Mouse (Mus musculus) liver, embryonic 14.5 days (tissue): ENCODE data around the gene Tcf25. TPM values are rescaled to one million over a fixed set of nuclear protein-coding genes. Genes with fewer than 3 reads are reported as not detected.
A peak's percentile ranks its signal among the peaks of the same experiment; 100 is the strongest.

Experiments
- ATAC-seq: fragments of 200-750 bp; cut with Nextera tagmentation; 2 replicates; pipeline ENCODE4 v1.8.0; 2017; ENCODE audit warnings: moderate number of reproducible peaks, mild to moderate bottlenecking, moderate library complexity; ENCODE audit not compliant: insufficient read depth
- DNase-seq, 3 experiments: peaks; one replicate each; pipeline ENCODE4 v3.0.0-alpha.2; 2012 to 2013; ENCODE audit warnings: low read depth in 3 of 3, low spot score in 3 of 3
- H3K27ac ChIP-seq: fragments of 300-500 bp; sonication (generic); 2 replicates; pipeline ENCODE4 v1.5.1; 2014; ENCODE audit warnings: moderate library complexity, mild to moderate bottlenecking, control low read depth, inconsistent platforms
- H3K27me3 ChIP-seq: fragments of 300-500 bp; sonication (generic); 2 replicates; pipeline ENCODE4 v1.6.1; 2014; ENCODE audit warnings: mild to moderate bottlenecking, low read length, moderate library complexity; ENCODE audit not compliant: control insufficient read depth, insufficient read depth
- H3K36me3 ChIP-seq: fragments of 300-500 bp; sonication (generic); replicated peaks from 2 replicates; pipeline ENCODE4 v1.6.1; 2014; ENCODE audit warnings: low read depth; ENCODE audit not compliant: control insufficient read depth, insufficient read depth
- H3K4me1 ChIP-seq, 2 experiments: fragments of 200-500 bp in 1 of 2; fragments of 300-500 bp in 1 of 2; sonication (generic) in 1 of 2; replicated peaks; 2 replicates each; pipeline ENCODE4 v1.6.1; 2012 to 2014; ENCODE audit warnings: antibody characterized with exemption in 1 of 2, inconsistent platforms in 1 of 2, low read length in 1 of 2; ENCODE audit not compliant: control insufficient read depth in 2 of 2, insufficient read depth in 2 of 2
- H3K4me2 ChIP-seq: fragments of 300-500 bp; sonication (generic); 2 replicates; pipeline ENCODE4 v1.6.1; 2014; ENCODE audit warnings: low read depth, mild to moderate bottlenecking, control low read depth, moderate library complexity
- H3K4me3 ChIP-seq, 2 experiments: fragments of 200-500 bp in 1 of 2; fragments of 300-500 bp in 1 of 2; sonication (generic) in 1 of 2; 2 replicates each; pipeline ENCODE4 v1.5.1; 2012 to 2014; ENCODE audit warnings: low read depth in 2 of 2, low read length in 2 of 2, mild to moderate bottlenecking in 2 of 2, control low read depth in 1 of 2, inconsistent platforms in 1 of 2, moderate library complexity in 1 of 2; ENCODE audit not compliant: insufficient read depth in 1 of 2
- H3K9ac ChIP-seq: fragments of 300-500 bp; sonication (generic); replicated peaks from 2 replicates; pipeline ENCODE4 v1.6.1; 2014; ENCODE audit warnings: mild to moderate bottlenecking, control low read depth, moderate library complexity
- H3K9me3 ChIP-seq: fragments of 300-500 bp; sonication (generic); 2 replicates; pipeline ENCODE4 v1.6.1; 2016; ENCODE audit warnings: low read length, mixed read lengths; ENCODE audit not compliant: control insufficient read depth
- CTCF ChIP-seq: IDR thresholded peaks from 2 replicates; pipeline ENCODE4 v1.5.1; 2016; ENCODE audit warnings: antibody characterized with exemption, low read depth, control low read depth
- EP300 ChIP-seq: IDR thresholded peaks from 2 replicates; pipeline ENCODE4 v1.6.1; 2016; ENCODE audit warnings: antibody characterized with exemption, low read depth
- WGBS: fragments of 180-500 bp; shearing (Covaris S2); extraction: QIAGEN DNeasy Blood & Tissue Kit; methylation state at CpG from one replicate; pipeline ENCODE4 v1.1.7; 2014; ENCODE audit not compliant: insufficient replicate concordance; 5-methylcytosine and 5-hydroxymethylcytosine counted together
- polyA plus RNA-seq, 2 experiments: library from polyadenylated mRNA; depleted of rRNA in 1 of 2; stranded (reverse) in 1 of 2; unstranded in 1 of 2; fragments of >200 nt; fragmentation: Nextera tagmentation in 1 of 2; extraction: Ambion mirVana in 1 of 2; gene quantifications; 2 replicates each; pipeline versions ENCODE4 v1.2.1 to v1.2.3; 2012 to 2014

Gene Tcf25
- polyA plus RNA-seq, 2 experiments: 45.6 to 53.1 TPM

DNA sequence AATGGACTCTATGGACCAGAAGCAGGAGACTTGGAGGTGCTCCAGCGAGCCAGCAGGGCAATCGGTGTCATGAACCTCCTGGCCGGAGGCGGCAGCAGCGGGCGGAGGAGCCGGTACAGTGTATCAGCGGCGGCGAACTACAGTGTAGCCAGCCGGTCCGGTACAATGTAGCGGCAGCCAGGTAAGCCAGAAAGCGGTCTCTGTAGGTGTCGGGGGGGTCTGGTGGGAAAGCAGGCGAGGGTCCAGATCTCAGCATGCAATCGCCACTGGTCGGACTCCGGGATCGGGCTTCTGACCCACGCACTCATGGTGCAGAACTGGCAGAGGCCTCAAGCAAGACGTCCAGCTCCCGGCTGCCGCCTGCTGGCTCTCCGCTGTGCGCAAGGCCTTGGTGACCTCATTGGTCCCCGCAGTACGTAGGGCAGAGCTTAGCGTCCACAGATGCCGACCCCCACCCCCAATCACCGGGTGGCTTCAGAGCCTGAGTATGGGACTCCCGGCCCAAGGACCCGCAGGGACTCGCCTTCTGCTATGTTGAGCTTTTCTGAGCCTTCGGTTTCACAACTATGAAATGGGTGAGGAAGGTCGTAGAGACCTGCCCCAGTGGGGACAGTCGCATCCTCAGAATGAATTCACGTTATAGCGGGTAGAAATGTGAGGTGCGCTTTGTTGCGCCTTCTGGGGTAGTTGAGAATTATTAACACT lies 69.5 kb downstream of the Tcf25 start:
- Histone ChIP-seq H3K36me3 (no peaks in the 10 kb centered on the region), H3K4me2 (peak overlapping the region; percentile 81), H3K9ac (peak overlapping the region; percentile 69), H3K27ac (no peak overlapping the region), H3K4me3 (peak overlapping the region; percentile 72 to 85), H3K9me3 (no peaks in the 10 kb centered on the region), H3K27me3 (no peaks in the 10 kb centered on the region), H3K4me1 (peaks cover 4 to 10% of the 10 kb centered on the region in 2 experiments; a peak in 3 of 4 replicates)
- DNase-seq (peak; percentile 68 to 75 (median 72)), ATAC-seq (peak; percentile 93)
- 1% methylated on average over 41 of the region's 41 CpGs for WGBS
- TF ChIP-seq EP300 (no peak), CTCF (peak; percentile 82)

DNA sequence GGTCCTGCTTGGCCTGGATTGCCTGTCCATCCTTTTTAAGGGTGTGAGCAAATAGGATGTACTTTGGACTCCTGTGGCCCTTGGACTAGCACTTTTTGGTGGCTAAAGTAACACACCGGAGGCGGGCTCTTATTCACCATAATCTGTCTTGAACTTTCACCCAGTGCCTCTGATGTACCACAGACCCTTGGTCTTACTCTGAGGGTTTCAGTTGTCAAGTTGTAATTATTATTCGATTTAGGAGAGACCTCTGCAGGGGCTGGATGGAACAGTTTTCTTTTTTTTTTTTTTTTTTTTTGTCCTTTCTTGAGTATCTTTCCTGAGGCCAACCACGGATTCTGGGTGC lies 70.0 kb downstream of the Tcf25 start:
- H3K9ac ChIP-seq: peak overlapping the region; percentile 69
- H3K36me3 ChIP-seq: no peaks in the 10 kb centered on the region
- no peaks in the 10 kb centered on the region for H3K9me3 ChIP-seq
- DNase-seq (no peak), ATAC-seq (no peak)
- H3K4me3 ChIP-seq: peak overlapping the region; percentile 72 to 85
- peak overlapping the region; percentile 81 for H3K4me2 ChIP-seq
- WGBS: 19% methylated on average over 4 of the region's 4 CpGs
- H3K27ac ChIP-seq: no peak overlapping the region
- TF ChIP-seq CTCF (no peak), EP300 (no peak)
- H3K4me1 ChIP-seq: peaks cover 4 to 10% of the 10 kb centered on the region in 2 experiments; a peak in 3 of 4 replicates
- H3K27me3 ChIP-seq: no peaks in the 10 kb centered on the region

DNA sequence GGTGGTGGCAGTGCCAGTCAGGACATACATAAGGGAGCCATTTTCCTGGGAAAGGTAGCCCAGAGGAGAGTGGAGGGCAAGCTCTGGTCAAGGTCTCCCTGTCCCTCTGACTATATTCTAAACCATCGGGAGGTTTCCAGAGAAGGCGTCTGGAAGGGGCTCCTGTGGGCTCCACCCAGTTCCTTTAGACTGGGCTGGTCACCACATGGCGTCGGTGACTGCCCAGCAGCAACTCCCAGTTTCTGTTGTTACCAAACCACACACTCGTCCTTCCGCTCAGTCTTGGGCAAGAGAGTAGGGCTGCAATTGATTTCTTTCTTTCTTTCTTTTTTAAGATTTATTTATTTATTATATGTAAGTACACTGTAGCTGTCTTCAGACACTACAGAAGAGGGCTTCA lies 70.6 kb downstream of the Tcf25 start:
- TF ChIP-seq EP300 (no peak), CTCF (no peak)
- Histone ChIP-seq H3K4me3 (no peak overlapping the region), H3K27ac (no peak overlapping the region), H3K36me3 (no peaks in the 10 kb centered on the region), H3K9me3 (no peaks in the 10 kb centered on the region), H3K4me1 (peaks cover 4 to 11% of the 10 kb centered on the region in 2 experiments; a peak in 3 of 4 replicates), H3K9ac (no peak overlapping the region), H3K4me2 (peak overlapping the region; percentile 81), H3K27me3 (no peaks in the 10 kb centered on the region)
- no peak for ATAC-seq
- 54% methylated on average over 6 of the region's 6 CpGs for WGBS
- no peak for DNase-seq

DNA sequence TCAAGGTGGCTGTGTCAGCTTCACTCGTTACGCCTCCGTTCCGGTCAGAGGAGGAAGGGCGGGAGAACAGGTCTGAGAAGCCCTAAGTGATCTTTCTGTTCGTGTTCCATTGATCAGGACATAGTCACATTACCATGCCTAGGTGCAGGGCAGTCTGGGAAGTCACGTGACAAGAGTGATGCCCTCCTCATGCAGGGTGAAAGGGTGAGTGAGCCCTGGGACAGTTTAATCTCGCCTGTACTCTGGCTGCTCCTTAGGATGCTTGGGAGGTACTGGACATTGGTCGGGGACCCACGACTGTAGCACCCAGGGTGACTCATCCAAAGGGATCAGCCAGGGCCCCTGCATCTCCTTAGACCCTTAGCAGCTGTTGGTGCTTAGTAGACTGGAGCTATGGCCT lies 72.4 kb downstream of the Tcf25 start:
- 67% methylated on average over 10 of the region's 10 CpGs for WGBS
- Histone ChIP-seq H3K9ac (no peak overlapping the region), H3K27ac (no peak overlapping the region), H3K36me3 (no peaks in the 10 kb centered on the region), H3K9me3 (no peaks in the 10 kb centered on the region), H3K4me3 (no peak overlapping the region), H3K4me1 (peaks cover 4 to 15% of the 10 kb centered on the region in 2 experiments; a peak in 3 of 4 replicates), H3K4me2 (no peak overlapping the region), H3K27me3 (no peaks in the 10 kb centered on the region)
- ATAC-seq: no peak
- no peak for DNase-seq
- TF ChIP-seq EP300 (no peak), CTCF (no peak)

DNA sequence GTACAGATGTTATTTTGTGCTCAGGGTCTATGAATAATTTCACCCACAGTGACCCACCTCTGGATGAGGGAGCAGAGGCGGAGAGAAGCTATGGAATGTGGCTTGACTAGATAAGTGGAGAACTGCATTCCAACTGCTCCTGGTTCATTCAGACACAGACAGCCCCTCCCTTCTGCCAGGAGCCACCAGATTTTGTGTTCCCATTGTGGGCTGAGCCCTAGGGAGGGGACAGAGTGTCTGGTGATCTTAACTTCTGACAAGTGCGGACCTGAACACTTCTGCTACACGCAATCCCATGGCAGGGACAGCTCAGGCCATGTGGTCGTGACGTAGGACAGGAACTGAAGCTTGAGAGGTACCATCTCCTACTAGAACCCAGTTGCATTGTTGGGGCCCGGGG lies 73.2 kb downstream of the Tcf25 start:
- no peak for TF ChIP-seq EP300
- TF ChIP-seq CTCF: no peak
- Histone ChIP-seq H3K27ac (no peak overlapping the region), H3K4me3 (no peak overlapping the region), H3K9ac (no peak overlapping the region), H3K36me3 (no peaks in the 10 kb centered on the region), H3K9me3 (no peaks in the 10 kb centered on the region), H3K4me2 (no peak overlapping the region), H3K4me1 (peaks cover 4 to 17% of the 10 kb centered on the region in 2 experiments; a peak in 3 of 4 replicates), H3K27me3 (no peaks in the 10 kb centered on the region)
- DNase-seq (no peak), ATAC-seq (no peak)
- 72% methylated on average over 6 of the region's 6 CpGs for WGBS
